Mouse (Mus musculus) heart, embryonic 14.5 days (tissue): ENCODE measurements around the gene Agtpbp1. TPM values are rescaled to one million over a fixed set of nuclear protein-coding genes. Genes with fewer than 3 reads are reported as not detected.

ENCODE experiments used
- ATAC-seq: fragments of 200-750 bp; cut with Nextera tagmentation; 2 replicates; pipeline ENCODE4 v1.8.0; 2017; ENCODE audit warnings: low read depth, moderate TSS enrichment; ENCODE audit not compliant: insufficient number of reproducible peaks, insufficient read depth, low FRiP score
- H3K27ac ChIP-seq, 2 experiments: fragments of 200-500 bp in 1 of 2; fragments of 300-500 bp in 1 of 2; sonication (generic) in 1 of 2; replicated peaks in 1 of 2; 2 replicates each; pipeline ENCODE4 v1.5.1; 2012 to 2014; ENCODE audit warnings: low read depth in 2 of 2, low read length in 2 of 2, control low read depth in 1 of 2, mild to moderate bottlenecking in 1 of 2, mixed read lengths in 1 of 2; ENCODE audit not compliant: control insufficient read depth in 1 of 2, insufficient read depth in 1 of 2
- H3K27me3 ChIP-seq: fragments of 300-500 bp; sonication (generic); 2 replicates; pipeline ENCODE4 v1.6.1; 2014; ENCODE audit warnings: mild to moderate bottlenecking, low read length, control low read depth; ENCODE audit not compliant: control insufficient read depth, insufficient read depth
- H3K36me3 ChIP-seq: fragments of 300-500 bp; sonication (generic); 2 replicates; pipeline ENCODE4 v1.6.1; 2014; ENCODE audit warnings: mild to moderate bottlenecking, control low read depth, low read length, mixed read lengths; ENCODE audit not compliant: control insufficient read depth, insufficient read depth
- H3K4me1 ChIP-seq, 2 experiments: fragments of 200-500 bp in 1 of 2; fragments of 300-500 bp in 1 of 2; sonication (generic) in 1 of 2; 2 replicates each; pipeline ENCODE4 v1.6.1; 2012 to 2014; ENCODE audit warnings: low read length in 2 of 2, control low read depth in 1 of 2, mixed read lengths in 1 of 2; ENCODE audit not compliant: control insufficient read depth in 2 of 2, insufficient read depth in 2 of 2
- H3K4me2 ChIP-seq: fragments of 300-500 bp; sonication (generic); 2 replicates; pipeline ENCODE4 v1.6.1; 2014; ENCODE audit warnings: mild to moderate bottlenecking, low read length
- H3K4me3 ChIP-seq, 2 experiments: fragments of 200-500 bp in 1 of 2; fragments of 300-500 bp in 1 of 2; sonication (generic) in 1 of 2; 2 replicates each; pipeline ENCODE4 v1.5.1; 2012 to 2014; ENCODE audit warnings: low read length in 2 of 2, mild to moderate bottlenecking in 2 of 2, control low read depth in 1 of 2, low read depth in 1 of 2, moderate library complexity in 1 of 2; ENCODE audit not compliant: control insufficient read depth in 1 of 2, insufficient read depth in 1 of 2
- H3K9ac ChIP-seq: fragments of 300-500 bp; sonication (generic); 2 replicates; pipeline ENCODE4 v1.6.1; 2014; ENCODE audit warnings: mild to moderate bottlenecking, low read length
- H3K9me3 ChIP-seq: fragments of 300-500 bp; sonication (generic); 2 replicates; pipeline ENCODE4 v1.6.1; 2016; ENCODE audit warnings: low read length, control low read depth; ENCODE audit not compliant: control insufficient read depth
- WGBS: fragments of 180-500 bp; shearing (Covaris S2); extraction: QIAGEN DNeasy Blood & Tissue Kit; methylation state at CpG from one replicate; pipeline ENCODE4 v1.1.7; 2014; 5-methylcytosine and 5-hydroxymethylcytosine counted together
- polyA plus RNA-seq: library from polyadenylated mRNA; unstranded; fragments of >200 nt; fragmentation: Nextera tagmentation; extraction: Ambion mirVana; gene quantifications from 2 replicates; pipeline ENCODE4 v1.2.1, GENCODE M21; 2014

The Agtpbp1 gene
- polyA plus RNA-seq, 1 experiment from 2014 or later, result 15.1 TPM

DNA sequence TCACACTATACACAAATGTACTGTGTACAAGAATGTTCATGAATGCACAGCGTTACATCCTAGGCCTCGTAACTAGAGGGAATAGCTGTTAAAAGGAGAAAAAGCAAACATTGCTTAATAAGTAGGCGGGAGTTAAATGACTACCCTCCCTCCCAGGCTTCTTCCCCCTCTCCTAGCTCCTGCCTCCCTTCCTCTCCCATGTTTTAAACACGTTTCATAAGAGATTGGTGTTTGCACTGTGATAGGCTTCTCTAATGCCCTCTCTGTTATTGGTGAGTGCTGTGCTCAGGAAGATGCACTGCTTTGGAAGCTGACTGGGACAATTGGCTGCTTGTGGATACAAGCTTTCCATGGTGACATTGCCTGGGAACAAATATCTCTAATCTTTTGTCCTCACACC is 30.5 kb upstream of the Agtpbp1 start:
- Histone ChIP-seq H3K27me3 (no peaks in the 10 kb centered on the region), H3K9ac (no peak overlapping the region), H3K4me2 (no peak overlapping the region), H3K4me1 (peaks cover 2 to 9% of the 10 kb centered on the region in 2 experiments; a peak in 1 of 4 replicates), H3K36me3 (peaks cover 83% of the 10 kb centered on the region), H3K9me3 (no peaks in the 10 kb centered on the region), H3K4me3 (no peak overlapping the region), H3K27ac (no peak overlapping the region)
- ATAC-seq, result no peak
- WGBS, result 89% methylated on average over 4 of the region's 4 CpGs

DNA sequence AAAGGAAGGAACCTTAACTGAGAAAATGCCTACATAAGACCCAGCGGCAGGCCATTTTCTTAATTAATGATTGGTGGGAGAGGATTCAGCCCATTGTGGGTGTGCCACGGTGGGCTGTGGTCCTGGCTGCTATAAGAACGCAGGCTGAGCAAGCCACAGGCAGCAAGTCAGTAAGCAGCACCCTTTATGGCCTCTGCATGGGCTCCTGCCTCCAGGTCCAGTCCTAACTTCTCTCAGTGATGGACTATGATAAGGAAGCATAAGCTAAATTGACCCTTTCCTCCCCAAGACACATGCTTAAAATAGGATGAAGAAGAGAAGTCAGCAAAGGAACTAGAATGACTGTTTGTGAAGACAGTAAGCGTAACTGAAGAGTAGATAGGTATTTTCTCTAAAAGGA is 30.1 kb upstream of the Agtpbp1 start:
- no peak for ATAC-seq
- H3K4me3 ChIP-seq, result no peak overlapping the region
- H3K27ac ChIP-seq, result no peak overlapping the region
- H3K4me1 ChIP-seq, result peaks cover 2 to 12% of the 10 kb centered on the region in 2 experiments; a peak in 2 of 4 replicates
- H3K27me3 ChIP-seq, result no peaks in the 10 kb centered on the region
- no peak overlapping the region for H3K9ac ChIP-seq
- no peak overlapping the region for H3K4me2 ChIP-seq
- peaks cover 80% of the 10 kb centered on the region for H3K36me3 ChIP-seq
- WGBS, result 94% methylated on average over 4 of the region's 4 CpGs
- H3K9me3 ChIP-seq, result no peaks in the 10 kb centered on the region

DNA sequence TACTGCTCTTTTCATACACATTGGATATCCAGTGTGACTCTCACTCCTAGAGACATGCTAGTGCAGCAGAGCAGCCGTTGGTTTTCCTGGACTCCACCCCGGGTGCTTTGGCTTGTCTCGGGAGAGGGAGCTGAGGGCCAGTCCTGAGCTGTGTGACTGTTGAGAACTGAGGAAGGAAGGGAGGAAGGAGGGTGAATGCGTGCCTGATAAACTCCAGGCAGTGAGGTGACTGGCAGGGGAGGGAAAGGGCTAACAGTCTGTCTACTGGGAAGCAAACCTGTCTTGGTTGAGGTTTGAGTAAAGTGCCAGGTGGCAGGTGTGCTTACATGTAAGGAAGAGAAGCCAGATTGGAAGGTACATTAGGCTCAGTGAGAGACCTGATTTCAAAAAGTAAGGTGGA is 28.8 kb upstream of the Agtpbp1 start:
- Histone ChIP-seq H3K27ac (no peak overlapping the region), H3K9ac (no peak overlapping the region), H3K27me3 (no peaks in the 10 kb centered on the region), H3K4me3 (no peak overlapping the region), H3K9me3 (no peaks in the 10 kb centered on the region), H3K4me2 (no peak overlapping the region), H3K4me1 (peaks cover 4 to 19% of the 10 kb centered on the region in 2 experiments; a peak in 2 of 4 replicates), H3K36me3 (peaks cover 82% of the 10 kb centered on the region)
- ATAC-seq, result no peak
- 51% methylated on average over 4 of the region's 4 CpGs for WGBS

DNA sequence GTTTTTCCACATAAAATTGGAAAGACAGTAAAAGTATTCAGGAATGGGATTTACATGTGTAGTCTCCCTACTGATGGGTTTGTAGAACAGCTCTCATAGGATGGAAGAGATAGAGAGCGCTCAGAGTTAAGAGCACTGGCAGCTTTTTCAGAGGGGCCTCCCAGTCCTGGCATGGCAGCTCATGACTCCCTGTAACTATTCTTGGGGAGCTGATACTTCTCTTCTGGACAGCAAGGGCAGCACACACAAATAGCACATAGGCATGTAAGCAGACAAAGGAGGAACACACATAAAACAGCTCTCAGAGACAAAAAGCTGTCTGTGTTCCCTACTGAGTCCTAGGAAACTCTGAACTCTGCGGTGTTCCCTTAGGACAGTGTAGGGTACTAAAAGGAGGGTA is 25.4 kb upstream of the Agtpbp1 start:
- peak overlapping the region; percentile 90 to 91 for H3K27ac ChIP-seq
- no peak overlapping the region for H3K4me3 ChIP-seq
- H3K9ac ChIP-seq, result peak overlapping the region; percentile 50; the same call in 1 of the 2 replicates
- H3K9me3 ChIP-seq, result no peaks in the 10 kb centered on the region
- 47% methylated on average over 2 of the region's 2 CpGs for WGBS
- peak; percentile 56; the same call in 1 of the 2 replicates for ATAC-seq
- H3K27me3 ChIP-seq, result no peaks in the 10 kb centered on the region
- H3K4me1 ChIP-seq, result peaks cover 4 to 19% of the 10 kb centered on the region in 2 experiments; a peak in 2 of 4 replicates
- peaks cover 92% of the 10 kb centered on the region for H3K36me3 ChIP-seq
- H3K4me2 ChIP-seq, result 0 out of 2 replicates have a peak overlapping the region, but pooled peaks have one; percentile 12

DNA sequence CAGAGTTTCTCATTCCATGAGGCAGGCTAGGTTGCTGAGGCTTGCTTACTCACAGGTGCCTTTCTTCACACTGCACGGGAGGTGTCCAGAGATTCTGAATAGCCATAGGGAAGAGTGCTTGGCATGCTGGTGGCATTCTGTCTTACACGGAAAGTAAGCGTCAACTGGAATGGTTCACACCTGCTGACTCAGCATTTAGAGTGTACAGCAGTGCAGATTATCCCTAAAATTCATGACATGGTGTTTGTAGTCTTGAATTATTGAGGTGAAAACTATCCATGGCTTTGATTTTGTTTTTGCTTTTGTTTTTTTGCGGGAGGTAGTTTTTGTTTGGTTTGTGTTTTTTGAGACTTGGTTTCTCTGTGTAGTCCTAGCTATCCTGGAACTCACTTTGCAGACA is 24.9 kb upstream of the Agtpbp1 start:
- 87% methylated on average over 4 of the region's 4 CpGs for WGBS
- Histone ChIP-seq H3K9ac (no peak overlapping the region), H3K27me3 (no peaks in the 10 kb centered on the region)

DNA sequence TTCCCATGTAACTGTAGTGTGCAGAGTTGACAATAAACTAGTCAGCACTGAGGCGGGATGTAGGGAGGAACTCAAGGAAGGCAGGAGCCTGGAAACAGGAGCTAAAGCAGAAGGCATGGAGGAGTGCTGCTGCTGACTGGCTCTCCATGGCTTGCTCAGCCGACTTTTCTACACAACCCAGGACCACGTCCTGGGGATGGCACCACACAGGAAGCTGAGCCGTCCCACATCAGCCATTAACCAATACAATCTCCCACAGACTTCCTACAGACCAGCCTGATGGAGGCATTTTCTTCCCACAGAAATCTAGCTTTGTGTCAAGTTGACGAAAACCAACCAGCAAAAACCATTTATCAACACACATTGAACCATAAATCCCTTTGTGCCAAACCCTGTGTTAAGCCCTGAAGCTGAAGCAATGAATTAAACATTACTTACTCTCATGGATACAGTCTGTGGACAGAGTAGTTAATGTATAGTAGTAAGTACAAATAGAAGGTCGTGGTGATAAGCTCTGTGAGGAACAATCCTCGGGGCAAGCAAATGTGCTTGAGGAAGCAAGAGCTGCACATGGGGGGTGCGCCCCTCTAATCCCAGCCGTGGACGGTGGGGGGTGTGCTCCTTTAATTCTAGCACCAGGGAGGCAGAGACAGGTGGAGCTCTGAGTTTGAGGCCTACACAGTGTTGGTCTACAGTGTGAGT is 20.3 kb upstream of the Agtpbp1 start:
- WGBS, result 82% methylated on average over 10 of the region's 10 CpGs
- Histone ChIP-seq H3K36me3 (peaks cover 95% of the 10 kb centered on the region), H3K4me1 (peaks cover 2 to 9% of the 10 kb centered on the region in 2 experiments; a peak in 2 of 4 replicates), H3K27ac (no peak overlapping the region), H3K9ac (no peak overlapping the region), H3K9me3 (no peaks in the 10 kb centered on the region), H3K27me3 (no peaks in the 10 kb centered on the region), H3K4me2 (no peak overlapping the region), H3K4me3 (no peak overlapping the region)
- no peak for ATAC-seq

More for the DNA sequence above, 24.9 kb upstream of the Agtpbp1 start:
- Histone ChIP-seq H3K27ac (peak overlapping the region; percentile 90 to 91; a peak in 3 of 4 replicates), H3K36me3 (peaks cover 92% of the 10 kb centered on the region), H3K4me3 (no peak overlapping the region), H3K4me2 (no peak overlapping the region), H3K4me1 (peaks cover 4 to 19% of the 10 kb centered on the region in 2 experiments; a peak in 2 of 4 replicates), H3K9me3 (no peaks in the 10 kb centered on the region)
- ATAC-seq, result no peak

DNA sequence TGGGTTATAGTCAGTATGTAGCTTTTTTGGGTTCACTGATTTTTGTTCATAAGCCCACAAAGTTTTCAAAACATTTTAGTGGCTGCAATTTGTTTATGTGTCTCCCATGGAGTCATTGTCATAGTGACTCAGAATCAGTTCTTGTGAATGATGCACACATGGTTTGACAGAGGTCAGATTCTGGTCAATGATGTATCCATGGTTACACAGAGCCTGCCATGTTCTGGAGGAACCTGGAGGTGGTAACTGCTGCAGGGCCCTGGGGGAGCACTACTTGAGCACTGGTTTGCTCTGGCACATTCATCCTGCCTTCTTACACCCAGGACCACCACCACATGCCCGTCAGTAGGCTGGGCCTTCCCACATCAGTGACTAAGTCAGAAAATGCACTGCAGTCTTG is 19.5 kb upstream of the Agtpbp1 start:
- Histone ChIP-seq H3K27me3 (no peaks in the 10 kb centered on the region), H3K4me3 (no peak overlapping the region), H3K4me1 (0 out of 4 replicates have a peak, but pooled peaks cover 0 to under 1% of the 10 kb centered on the region in 2 experiments), H3K36me3 (peaks cover 98% of the 10 kb centered on the region), H3K4me2 (no peak overlapping the region), H3K9me3 (no peaks in the 10 kb centered on the region), H3K27ac (no peak overlapping the region), H3K9ac (no peak overlapping the region)
- 92% methylated on average over 1 of the region's 1 CpGs for WGBS
- ATAC-seq, result no peak
